Mouse (Mus musculus): ENCODE data around the gene Ssh1.

DNA sequence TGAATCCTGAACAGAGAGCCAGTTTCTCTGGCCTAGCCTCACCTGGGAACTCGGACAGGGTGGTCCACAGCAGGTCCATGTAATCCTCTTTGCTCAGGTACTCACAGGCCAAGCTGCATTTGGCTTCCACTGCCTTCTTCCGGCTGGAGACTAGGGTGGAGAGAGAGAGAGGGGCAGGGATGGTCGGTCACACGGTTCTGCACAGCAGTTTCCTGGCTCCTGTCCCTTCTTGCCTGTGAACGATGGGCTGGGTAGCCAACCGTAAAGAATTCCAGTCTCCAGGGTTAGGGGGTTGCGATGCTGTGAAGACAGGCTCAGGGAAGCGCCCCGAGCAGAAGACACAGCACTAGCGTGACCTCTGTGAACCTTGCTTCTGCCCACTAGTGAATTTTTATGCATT is 41.4 kb upstream of the Ssh1 start:
- TF ChIP-seq CTCF (IDR thresholded peaks at IDR 0.05; ENCODE audit: control insufficient read depth, insufficient read depth, insufficient read length), result no peak
- no peak for TF ChIP-seq MYOD1 (IDR thresholded peaks at IDR 0.05; ENCODE audit: control insufficient read depth, insufficient read length, low read depth)
- no peak for TF ChIP-seq MAX (IDR thresholded peaks at IDR 0.05)
- no peak for TF ChIP-seq CEBPB (IDR thresholded peaks at IDR 0.05; ENCODE audit: low read depth)
- TF ChIP-seq MYOG (IDR thresholded peaks at IDR 0.05; ENCODE audit: control insufficient read depth, extremely low read depth, insufficient read length), result no peak

Measured in C2C12 (cell line).